Comparison of ENCODE assay signal across 20 mouse cellular contexts in genomic region chr14:87190685-87191084, GRCm38 (mm10). TPM values are rescaled to one million over a fixed set of nuclear protein-coding genes. Genes with fewer than 3 reads are reported as not detected.
DNase-seq lines count a peak whose midpoint lies in the region; ATAC-seq lines count a peak whose summit lies in the region.
"Had no signal": no experiment of that assay in that cellular context is flagged by ENCODE, and none has a peak within 500 bp of the region (broad histone marks: within the 10 kb centered on the region; RNA-seq: fewer than 3 reads in every experiment).

No protein-coding gene starts in this region.

- H3K27me3 ChIP-seq in heart, embryonic 10.5 days (ENCODE audit: insufficient read depth, poor library complexity, severe bottlenecking): no peaks in the 10 kb centered on the region
- H3K27me3 ChIP-seq in forebrain, embryonic 12.5 days: no peaks in the 10 kb centered on the region
- H3K27me3 ChIP-seq: embryonic facial prominence, embryonic 15.5 days; midbrain, embryonic 15.5 days had no signal

- H3K9me3 ChIP-seq in heart, embryonic 10.5 days: no peaks in the 10 kb centered on the region
- H3K9me3 ChIP-seq in forebrain, embryonic 12.5 days: no peaks in the 10 kb centered on the region
- H3K9me3 ChIP-seq: embryonic facial prominence, embryonic 15.5 days; forebrain, embryonic 10.5 days; midbrain, embryonic 15.5 days had no signal

- H3K36me3 ChIP-seq in heart, embryonic 10.5 days: no peaks in the 10 kb centered on the region
- no peaks in the 10 kb centered on the region for H3K36me3 ChIP-seq in macrophage (ENCODE audit: inconsistent target)
- no peaks in the 10 kb centered on the region for H3K36me3 ChIP-seq in forebrain, embryonic 12.5 days (replicated peaks)
- H3K36me3 ChIP-seq: embryonic facial prominence, embryonic 15.5 days; forebrain, embryonic 10.5 days; midbrain, embryonic 15.5 days had no signal

- H3K4me2 ChIP-seq in forebrain, embryonic 12.5 days: no peak overlapping the region
- H3K4me2 ChIP-seq: embryonic facial prominence, embryonic 15.5 days; heart, embryonic 11.5 days; hindbrain, embryonic 14.5 days; midbrain, embryonic 15.5 days had no signal

- no peak overlapping the region for H3K27ac ChIP-seq in heart, embryonic 10.5 days
- H3K27ac ChIP-seq in macrophage: peak overlapping the region; percentile 27
- H3K27ac ChIP-seq in forebrain, embryonic 12.5 days: no peak overlapping the region
- H3K27ac ChIP-seq: embryonic facial prominence, embryonic 15.5 days; forebrain, embryonic 10.5 days; hindbrain, embryonic 14.5 days; midbrain, embryonic 15.5 days had no signal

- no peaks in the 10 kb centered on the region for H3K79me2 ChIP-seq in macrophage (ENCODE audit: inconsistent target)

- no peak overlapping the region for H3K9ac ChIP-seq in forebrain, embryonic 12.5 days
- H3K9ac ChIP-seq: embryonic facial prominence, embryonic 15.5 days; hindbrain, embryonic 14.5 days; midbrain, embryonic 15.5 days had no signal

- no peak for ATAC-seq in forebrain, embryonic 12.5 days (ENCODE audit: low FRiP score)
- ATAC-seq: midbrain, embryonic 15.5 days had no signal

- peak; percentile 16 for DNase-seq in heart, adult 8-10 months (ENCODE audit: low spot score)
- no peak for DNase-seq in heart, embryonic 10.5 days (ENCODE audit: low spot score)
- DNase-seq in 416B (ENCODE audit: low read depth): peak; percentile 52
- peak; percentile 20 for DNase-seq in brain, adult 2 months (ENCODE audit: low read depth, low spot score)
- DNase-seq in right cerebral cortex, postnatal 25 days: no peak
- DNase-seq in cerebellum, adult 9-11 months: no peak
- DNase-seq: adrenal gland, adult 8-10 months; cerebellum, postnatal 14 days; embryo, embryonic 11 days; gastrocnemius, postnatal 14 days; kidney, adult 8-10 months; kidney, postnatal 14 days; right cerebral cortex, postnatal 14 days had no signal

- no peaks in the 10 kb centered on the region for H3K4me1 ChIP-seq in heart, embryonic 10.5 days
- no peaks in the 10 kb centered on the region for H3K4me1 ChIP-seq in forebrain, embryonic 12.5 days
- H3K4me1 ChIP-seq: embryonic facial prominence, embryonic 15.5 days; forebrain, embryonic 10.5 days; midbrain, embryonic 15.5 days had no signal

- H3K4me3 ChIP-seq in heart, embryonic 10.5 days: no peak overlapping the region
- H3K4me3 ChIP-seq in macrophage (ENCODE audit: inconsistent target): no peak overlapping the region
- no peak overlapping the region for H3K4me3 ChIP-seq in forebrain, embryonic 12.5 days (replicated peaks)
- H3K4me3 ChIP-seq: embryonic facial prominence, embryonic 15.5 days; forebrain, embryonic 10.5 days; midbrain, embryonic 15.5 days had no signal

- 74% methylated on average over 4 of the region's 4 CpGs for WGBS in heart, embryonic 10.5 days
- WGBS in macrophage (ENCODE audit: missing documents): 3% methylated on average over 4 of the region's 4 CpGs
- 88% methylated on average over 4 of the region's 4 CpGs for WGBS in forebrain, embryonic 12.5 days

RNA-seq across cellular contexts. Expression of gene Diaph3, which starts 49.6 kb away (rescaled TPM):
- total RNA-seq in heart, adult 8-10 months (2022): 1 to 10 TPM in 1 of 4 experiments, under 1 TPM in 3; 0.22 to 1.6 (median 0.38) TPM
- polyA plus RNA-seq in heart, embryonic 10.5 days (2016; fragmentation: Nextera tagmentation; extraction: Ambion mirVana): 16.2 and 17.1 TPM in 2 replicates
- total RNA-seq in macrophage (2018; cell fraction: chromatin; rRNA removed): 10 to 100 TPM in 24 of 26 experiments, 1 to 10 TPM in 2; 7.8 to 48.8 (median 16.8) TPM
- total RNA-seq in macrophage (2018; cell fraction: cytosol; rRNA removed): 1 to 10 TPM in 25 of 26 experiments, under 1 TPM in 1; 0.93 to 5.1 (median 2.8) TPM
- total RNA-seq in macrophage (2018; cell fraction: nucleus; rRNA removed): 10 to 100 TPM in 7 of 26 experiments, 1 to 10 TPM in 19; 1.8 to 41.2 (median 7.1) TPM
- 1.1 to 6.6 TPM (median 4.9 TPM) in 3 replicates for polyA plus RNA-seq in macrophage (2018)
- polyA plus RNA-seq in forebrain, embryonic 12.5 days (2016; fragmentation: Nextera tagmentation; extraction: Ambion mirVana): 11.8 and 15.4 TPM in 2 replicates

Comparison
In these comparisons a context has a peak if more than half of its experiments do, and no peak if none do; other contexts are left out.
1. DNase-seq: peak in heart, adult 8-10 months (single experiment), 416B (single experiment) and brain, adult 2 months (single experiment); none in heart, embryonic 10.5 days (single experiment), right cerebral cortex, postnatal 25 days (single experiment) and cerebellum, adult 9-11 months (single experiment).